Mouse (Mus musculus): ENCODE data around the gene Mettl17. TPM values are rescaled to one million over a fixed set of nuclear protein-coding genes. Genes with fewer than 3 reads are reported as not detected.

Mettl17 gene
- polyA plus RNA-seq, 1 experiment from 2014 or later = 13.6 TPM

- Histone ChIP-seq H3K9me3 (replicated peaks) (no peaks in the 10 kb centered on the region), H3K27ac (replicated peaks) (no peak overlapping the region), H3K4me3 (replicated peaks) (no peak overlapping the region), H3K9ac (no peak overlapping the region), H3K36me3 (replicated peaks) (no peaks in the 10 kb centered on the region), H3K4me1 (replicated peaks) (peaks cover 3% of the 10 kb centered on the region), H3K27me3 (no peaks in the 10 kb centered on the region), H3K4me2 (no peak overlapping the region)
- no peak for ATAC-seq (ENCODE audit: insufficient read depth)
- 57% methylated on average over 9 of the region's 9 CpGs for WGBS (ENCODE audit: insufficient replicate concordance)
Measured at GRCm38 (mm10) chr14:51929968-51930367, 45.3 kb downstream of the Mettl17 start.

- Histone ChIP-seq H3K9ac (no peak overlapping the region), H3K4me3 (replicated peaks) (no peak overlapping the region), H3K4me2 (no peak overlapping the region), H3K27me3 (no peaks in the 10 kb centered on the region), H3K9me3 (replicated peaks) (no peaks in the 10 kb centered on the region), H3K4me1 (replicated peaks) (peaks cover 3% of the 10 kb centered on the region), H3K36me3 (replicated peaks) (no peaks in the 10 kb centered on the region), H3K27ac (replicated peaks) (no peak overlapping the region)
- ATAC-seq (ENCODE audit: insufficient read depth) = no peak
- WGBS (ENCODE audit: insufficient replicate concordance) = 24% methylated on average over 5 of the region's 5 CpGs
Measured at GRCm38 (mm10) chr14:51930824-51931223, 46.2 kb downstream of the Mettl17 start.

- no peaks in the 10 kb centered on the region for H3K36me3 ChIP-seq (replicated peaks)
- peaks cover 3% of the 10 kb centered on the region for H3K4me1 ChIP-seq (replicated peaks)
- 39% methylated on average over 10 of the region's 10 CpGs for WGBS (ENCODE audit: insufficient replicate concordance)
- no peak; the same call in 1 of the 2 replicates for ATAC-seq (ENCODE audit: insufficient read depth)
- H3K4me2 ChIP-seq = no peak overlapping the region
- H3K4me3 ChIP-seq (replicated peaks) = no peak overlapping the region
- no peaks in the 10 kb centered on the region for H3K9me3 ChIP-seq (replicated peaks)
- no peak overlapping the region for H3K27ac ChIP-seq (replicated peaks)
- no peak overlapping the region for H3K9ac ChIP-seq
- no peaks in the 10 kb centered on the region for H3K27me3 ChIP-seq
Measured at GRCm38 (mm10) chr14:51932092-51933020, 47.7 kb downstream of the Mettl17 start.

GRCm38 (mm10) chr14:51939005-51939404 is 54.4 kb downstream of the Mettl17 start:
- no peak overlapping the region for H3K9ac ChIP-seq
- ATAC-seq (ENCODE audit: insufficient read depth) = no peak
- no peaks in the 10 kb centered on the region for H3K27me3 ChIP-seq
- H3K4me3 ChIP-seq (replicated peaks) = no peak overlapping the region
- H3K27ac ChIP-seq (replicated peaks) = no peak overlapping the region
- H3K4me2 ChIP-seq = no peak overlapping the region
- H3K4me1 ChIP-seq (replicated peaks) = peaks cover 12% of the 10 kb centered on the region
- WGBS (ENCODE audit: insufficient replicate concordance) = 74% methylated on average over 9 of the region's 9 CpGs
- H3K9me3 ChIP-seq (replicated peaks) = no peaks in the 10 kb centered on the region
- no peaks in the 10 kb centered on the region for H3K36me3 ChIP-seq (replicated peaks)

- Histone ChIP-seq H3K27ac (replicated peaks) (0 out of 2 replicates have a peak overlapping the region, but pooled peaks have one; percentile 11), H3K27me3 (no peaks in the 10 kb centered on the region), H3K4me1 (replicated peaks) (peaks cover 12% of the 10 kb centered on the region), H3K9me3 (replicated peaks) (no peaks in the 10 kb centered on the region), H3K36me3 (replicated peaks) (no peaks in the 10 kb centered on the region), H3K4me2 (peak overlapping the region; percentile 21; the same call in 1 of the 2 replicates), H3K4me3 (replicated peaks) (no peak overlapping the region), H3K9ac (no peak overlapping the region)
- ATAC-seq (ENCODE audit: insufficient read depth) = no peak
- WGBS (ENCODE audit: insufficient replicate concordance) = 35% methylated on average over 8 of the region's 8 CpGs
Measured at GRCm38 (mm10) chr14:51940944-51941560, 56.4 kb downstream of the Mettl17 start.

- H3K9ac ChIP-seq = no peak overlapping the region
- H3K4me1 ChIP-seq (replicated peaks) = peaks cover 12% of the 10 kb centered on the region
- ATAC-seq (ENCODE audit: insufficient read depth) = peak; percentile 56; the same call in 1 of the 2 replicates
- H3K4me2 ChIP-seq = peak overlapping the region; percentile 21; the same call in 1 of the 2 replicates
- H3K4me3 ChIP-seq (replicated peaks) = no peak overlapping the region
- 0 out of 2 replicates have a peak overlapping the region, but pooled peaks have one; percentile 11 for H3K27ac ChIP-seq (replicated peaks)
- H3K9me3 ChIP-seq (replicated peaks) = no peaks in the 10 kb centered on the region
- H3K36me3 ChIP-seq (replicated peaks) = no peaks in the 10 kb centered on the region
- WGBS (ENCODE audit: insufficient replicate concordance) = 47% methylated on average over 9 of the region's 9 CpGs
- H3K27me3 ChIP-seq = no peaks in the 10 kb centered on the region
Measured at GRCm38 (mm10) chr14:51941577-51941976, 56.9 kb downstream of the Mettl17 start.

GRCm38 (mm10) chr14:51942236-51942635 is 57.6 kb downstream of the Mettl17 start:
- WGBS (ENCODE audit: insufficient replicate concordance) = 33% methylated on average over 7 of the region's 7 CpGs
- ATAC-seq (ENCODE audit: insufficient read depth) = no peak
- Histone ChIP-seq H3K27ac (replicated peaks) (no peak overlapping the region), H3K27me3 (no peaks in the 10 kb centered on the region), H3K9ac (no peak overlapping the region), H3K4me3 (replicated peaks) (no peak overlapping the region), H3K4me2 (no peak overlapping the region), H3K9me3 (replicated peaks) (no peaks in the 10 kb centered on the region), H3K36me3 (replicated peaks) (no peaks in the 10 kb centered on the region), H3K4me1 (replicated peaks) (peaks cover 12% of the 10 kb centered on the region)

Small RNA genes lying within 50 kb of the gene (microRNA-seq; reads per million reads assigned to microRNA genes)
- gene Gm27375 = not detected

Other genes starting within 250 kb of the Mettl17 start
- not detected in 2 replicates for gene Gm4181, start 249.2 kb upstream of the Mettl17 start, polyA plus RNA-seq (2015; fragmentation: Nextera tagmentation; extraction: Ambion mirVana)
- not detected in 2 replicates for gene Gm17079, start 189.4 kb upstream of the Mettl17 start, polyA plus RNA-seq (2015; fragmentation: Nextera tagmentation; extraction: Ambion mirVana)
- gene Gm5800, start 167.7 kb upstream of the Mettl17 start, polyA plus RNA-seq (2015; fragmentation: Nextera tagmentation; extraction: Ambion mirVana) = not detected in 2 replicates
- not detected in 2 replicates for gene Ang4, start 111.3 kb upstream of the Mettl17 start, polyA plus RNA-seq (2015; fragmentation: Nextera tagmentation; extraction: Ambion mirVana)
- gene AY358078, start 84.8 kb upstream of the Mettl17 start, polyA plus RNA-seq (2015; fragmentation: Nextera tagmentation; extraction: Ambion mirVana) = not detected in 2 replicates
- gene Ear6, start 31.1 kb upstream of the Mettl17 start, polyA plus RNA-seq (2015; fragmentation: Nextera tagmentation; extraction: Ambion mirVana) = 6.1 and 12.4 TPM in 2 replicates
- 0.08 and 0.09 TPM in 2 replicates for gene Slc39a2, start 8.0 kb downstream of the Mettl17 start, polyA plus RNA-seq (2015; fragmentation: Nextera tagmentation; extraction: Ambion mirVana)
- 39.7 and 47.6 TPM in 2 replicates for gene Ndrg2, start 29.3 kb downstream of the Mettl17 start, polyA plus RNA-seq (2015; fragmentation: Nextera tagmentation; extraction: Ambion mirVana)
- not detected in 2 replicates for gene Tppp2, start 33.6 kb downstream of the Mettl17 start, polyA plus RNA-seq (2015; fragmentation: Nextera tagmentation; extraction: Ambion mirVana)
- not detected in 2 replicates for gene Rnase13, start 37.9 kb downstream of the Mettl17 start, polyA plus RNA-seq (2015; fragmentation: Nextera tagmentation; extraction: Ambion mirVana)
- gene Arhgef40, start 99.9 kb downstream of the Mettl17 start, polyA plus RNA-seq (2015; fragmentation: Nextera tagmentation; extraction: Ambion mirVana) = 14.0 and 16.3 TPM in 2 replicates
- 0.14 and 0.23 TPM in 2 replicates for gene Tmem253, start 130.8 kb downstream of the Mettl17 start, polyA plus RNA-seq (2015; fragmentation: Nextera tagmentation; extraction: Ambion mirVana)
- gene Zfp219, start 135.9 kb downstream of the Mettl17 start, polyA plus RNA-seq (2015; fragmentation: Nextera tagmentation; extraction: Ambion mirVana) = 9.0 and 10.9 TPM in 2 replicates
- gene Olfr221, start 157.6 kb downstream of the Mettl17 start, polyA plus RNA-seq (2015; fragmentation: Nextera tagmentation; extraction: Ambion mirVana) = not detected in 2 replicates
- gene Hnrnpc, start 219.2 kb downstream of the Mettl17 start, polyA plus RNA-seq (2015; fragmentation: Nextera tagmentation; extraction: Ambion mirVana) = 215 and 238 TPM in 2 replicates
- gene Rpgrip1, start 225.9 kb downstream of the Mettl17 start, polyA plus RNA-seq (2015; fragmentation: Nextera tagmentation; extraction: Ambion mirVana) = 37.6 and 39.5 TPM in 2 replicates